27 mouse cellular contexts compared by ENCODE assay signal in the genomic region with DNA sequence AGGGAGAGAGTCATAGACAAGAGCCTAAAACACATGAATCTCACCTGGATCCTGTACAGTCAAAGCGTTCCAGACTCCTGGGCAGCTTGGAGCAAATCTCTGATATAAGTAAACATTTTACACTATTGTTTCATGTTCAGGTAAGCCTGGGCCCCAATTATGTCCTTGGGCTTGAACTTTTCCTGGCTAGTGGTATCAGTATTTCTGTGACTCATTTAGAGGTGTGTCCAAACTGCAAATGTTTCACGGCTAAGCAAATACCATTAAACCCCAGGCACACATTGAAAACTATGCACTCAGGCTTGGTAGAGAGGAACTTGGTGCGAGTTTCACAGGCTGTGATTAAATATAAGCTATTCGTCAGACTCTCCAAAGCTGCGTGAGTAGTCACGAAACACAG. TPM values are rescaled to one million over a fixed set of nuclear protein-coding genes. Genes with fewer than 3 reads are reported as not detected.
DNase-seq lines count a peak whose midpoint lies in the region; ATAC-seq and TF ChIP-seq lines count a peak whose summit lies in the region.
"Had no signal": no experiment of that assay in that cellular context is flagged by ENCODE, and none has a peak within 500 bp of the region (broad histone marks: within the 10 kb centered on the region; RNA-seq: fewer than 3 reads in every experiment).

No protein-coding gene starts in this region.

- no peak for TF ChIP-seq POLR2A in CH12.LX (IDR thresholded peaks at IDR 0.05; ENCODE audit: low read depth, low read length)

- no peak overlapping the region for H3K4me2 ChIP-seq in CH12.LX (ENCODE audit: insufficient read depth, low read depth, poor library complexity, severe bottlenecking)
- H3K4me2 ChIP-seq in stomach, embryonic 14.5 days (replicated peaks; ENCODE audit: low read depth, low read length), result no peak overlapping the region
- H3K4me2 ChIP-seq: embryonic facial prominence, embryonic 12.5 days; heart, embryonic 11.5 days; limb, embryonic 15.5 days; midbrain, embryonic 13.5 days had no signal

- TF ChIP-seq RAD21 in CH12.LX (IDR thresholded peaks at IDR 0.05; ENCODE audit: low read depth, low read length), result no peak

- no peak for ATAC-seq in Patski
- peak; percentile 80 for ATAC-seq in stomach, embryonic 14.5 days (ENCODE audit: insufficient number of reproducible peaks, insufficient read depth, low FRiP score, low read depth)
- ATAC-seq in megakaryocyte, adult 5-6 weeks (ENCODE audit: poor library complexity, severe bottlenecking), result no peak
- ATAC-seq: forebrain, embryonic 14.5 days; hindbrain, embryonic 16.5 days; midbrain, embryonic 13.5 days had no signal

- CTCF ChIA-PET in Patski (lab: Charles Lee), result interaction anchor here (1.8 to 5.4 kb wide), 2 partner anchors 13 to 623 kb away, joined by 7 to 20 read pairs; no protein-coding TSS in a partner anchor

- H3K36me3 ChIP-seq in CH12.LX (replicated peaks in 1 of 2; ENCODE audit: control insufficient read depth in 1 of 2, insufficient read depth in 1 of 2, low read length in 1 of 2), result no peaks in the 10 kb centered on the region
- no peaks in the 10 kb centered on the region for H3K36me3 ChIP-seq in stomach, embryonic 14.5 days (ENCODE audit: control insufficient read depth, insufficient read depth, low read length)
- H3K36me3 ChIP-seq: embryonic facial prominence, embryonic 12.5 days; limb, embryonic 15.5 days; midbrain, embryonic 13.5 days had no signal

- TF ChIP-seq EP300 in CH12.LX (IDR thresholded peaks at IDR 0.05; ENCODE audit: low read length), result 0 out of 2 replicates have a peak, but pooled peaks have one; percentile 30

- no peaks in the 10 kb centered on the region for H3K4me1 ChIP-seq in CH12.LX (ENCODE audit: control insufficient read depth in 1 of 2, insufficient read depth in 2 of 2)
- no peaks in the 10 kb centered on the region for H3K4me1 ChIP-seq in stomach, embryonic 14.5 days (ENCODE audit: control insufficient read depth, insufficient read depth, low read length)
- H3K4me1 ChIP-seq: embryonic facial prominence, embryonic 12.5 days had no signal

- no peak overlapping the region for H3K4me3 ChIP-seq in CH12.LX (replicated peaks in 1 of 3; ENCODE audit: low read depth in 2 of 3, low read length in 2 of 3, poor library complexity in 1 of 3)
- H3K4me3 ChIP-seq in stomach, embryonic 14.5 days (ENCODE audit: low read depth, low read length), result no peak overlapping the region
- H3K4me3 ChIP-seq: embryonic facial prominence, embryonic 12.5 days; gastrocnemius, adult 2 months; limb, embryonic 15.5 days; midbrain, embryonic 13.5 days had no signal

- H3K27ac ChIP-seq in CH12.LX (ENCODE audit: insufficient read depth, low read depth), result no peak overlapping the region
- peak overlapping the region; percentile 39; the same call in 1 of the 2 replicates for H3K27ac ChIP-seq in stomach, embryonic 14.5 days (ENCODE audit: low read length)
- H3K27ac ChIP-seq: embryonic facial prominence, embryonic 12.5 days; gastrocnemius, adult 2 months; kidney, postnatal 0 days; limb, embryonic 15.5 days; liver, embryonic 14.5 days; midbrain, embryonic 13.5 days had no signal

- dilution Hi-C loops in CH12.LX (cut with MboI; ENCODE audit: extremely low pct_ligation_motif_present, extremely low pct_unique_long_range_greater_than_20kb, low sequenced_read_pairs), result no loop called here

- H3K27me3 ChIP-seq in CH12.LX (replicated peaks) (no peaks in the 10 kb centered on the region), Patski (no peaks in the 10 kb centered on the region)
- H3K27me3 ChIP-seq in stomach, embryonic 14.5 days (ENCODE audit: control insufficient read depth, insufficient read depth, low read length), result no peaks in the 10 kb centered on the region
- H3K27me3 ChIP-seq: embryonic facial prominence, embryonic 12.5 days; limb, embryonic 15.5 days; midbrain, embryonic 13.5 days had no signal

- 36% methylated on average over 6 of the region's 6 CpGs for WGBS in large intestine, adult 2 months
- WGBS in stomach, embryonic 14.5 days, result 54% methylated on average over 6 of the region's 6 CpGs

- no peak for TF ChIP-seq CTCF in CH12.LX (conservative IDR thresholded peaks at IDR 0.05 in 1 of 2, IDR thresholded peaks at IDR 0.05 in 1 of 2; ENCODE audit: low read depth in 2 of 2, low read length in 2 of 2)
- no peak for TF ChIP-seq CTCF in Patski (IDR thresholded peaks at IDR 0.05)

- peak; percentile 20 for DNase-seq in CH12.LX (ENCODE audit: extremely low read depth)
- peak; percentile 27 for DNase-seq in Patski (ENCODE audit: low read depth, low spot score)
- peak; percentile 87 for DNase-seq in large intestine, adult 2 months (ENCODE audit: low read depth, low spot score)
- DNase-seq in adrenal gland, adult 8-10 months, result no peak
- DNase-seq in cerebellum, postnatal 4 days (ENCODE audit: low spot score in 2 of 2), result no peak
- DNase-seq: adrenal gland, adult 2 months; cerebellum, adult 11-12 months; cerebellum, postnatal 14 days; gastrocnemius, adult 2 months; kidney, adult 2 months; left cerebral cortex, postnatal 4 days; thymus, adult 18-20 months; thymus, postnatal 4 days had no signal

- H3K79me2 ChIP-seq in CH12.LX (replicated peaks; ENCODE audit: control insufficient read depth, extremely low read depth, insufficient read depth, poor library complexity, severe bottlenecking), result no peaks in the 10 kb centered on the region

- no peak overlapping the region for H3K9ac ChIP-seq in CH12.LX (ENCODE audit: insufficient read depth, low read depth)
- H3K9ac ChIP-seq in stomach, embryonic 14.5 days (replicated peaks; ENCODE audit: low read depth, low read length), result no peak overlapping the region
- H3K9ac ChIP-seq: embryonic facial prominence, embryonic 12.5 days; limb, embryonic 15.5 days; liver, embryonic 14.5 days; midbrain, embryonic 13.5 days had no signal

- H3K9me3 ChIP-seq in CH12.LX (replicated peaks; ENCODE audit: low read length), result no peaks in the 10 kb centered on the region
- no peaks in the 10 kb centered on the region for H3K9me3 ChIP-seq in stomach, embryonic 14.5 days (ENCODE audit: control insufficient read depth, low read depth, low read length)
- H3K9me3 ChIP-seq: embryonic facial prominence, embryonic 12.5 days; limb, embryonic 15.5 days; midbrain, embryonic 13.5 days had no signal

- in situ Hi-C loops in CH12.LX (cut with MboI; ENCODE audit: low pct_ligation_motif_present, low pct_unique_long_range_greater_than_20kb, low sequenced_read_pairs), result no loop called here
- in situ Hi-C loops in Patski (cut with MboI; ENCODE audit: low pct_unique_long_range_greater_than_20kb), result loop anchor here (5.0 to 10.0 kb wide), 3 partner anchors 179 to 457 kb away; no protein-coding TSS in a partner anchor

- POLR2A ChIA-PET in Patski (lab: Charles Lee), result interaction anchor here (0.7 kb wide), 1 partner anchor 134 kb away, joined by 4 read pairs; no protein-coding TSS in a partner anchor

TF ChIP-seq in CH12.LX, 34 proteins besides CTCF, POLR2A, EP300 and RAD21:
- TF ChIP-seq MEF2A (IDR thresholded peaks at IDR 0.05; ENCODE audit: borderline replicate concordance, low read depth, low read length) (0 out of 2 replicates have a peak, but pooled peaks have one; percentile 30), BHLHE40 (IDR thresholded peaks at IDR 0.05; ENCODE audit: low read depth, low read length) (peak; percentile 23; the same call in 1 of the 2 replicates), MAX (IDR thresholded peaks at IDR 0.05; ENCODE audit: low read length) (no peak)

RNA-seq across cellular contexts. Expression of gene Sema3c, which starts 2.5 kb away (rescaled TPM):
- total RNA-seq in CH12.LX (2012; rRNA removed) (not detected in 2 replicates), CH12.LX (2014; rRNA removed) (not detected in 2 replicates)
- polyA plus RNA-seq in CH12.LX (2012; ENCODE audit: insufficient read length, low read depth) (not detected in 2 replicates), Patski (2021) (36.4 TPM)
- 1.9 and 2.6 TPM in 2 replicates for polyA plus RNA-seq in large intestine, adult 2 months (2012; rRNA removed)
- polyA plus RNA-seq in stomach, embryonic 14.5 days (2014; fragmentation: Nextera tagmentation; extraction: Ambion mirVana), result 72.0 and 74.7 TPM in 2 replicates
- 10 to 100 TPM in 2 of 4 experiments, 1 to 10 TPM in 2; 5.0 to 12.5 (median 9.1) TPM for total RNA-seq in adrenal gland, adult 8-10 months (2022)
- total RNA-seq in megakaryocyte, adult 5-6 weeks (2015), result not detected in 2 replicates
- not detected in 2 replicates for total RNA-seq in megakaryocyte, adult 5-6 weeks (2017)
- total RNA-seq: granulocyte monocyte progenitor cell, adult 5-6 weeks; hematopoietic stem cell, adult 5-6 weeks; monocyte, adult 5-6 weeks; neutrophil, adult 5-6 weeks had no signal

Comparison
In these comparisons a context has a peak if more than half of its experiments do, and no peak if none do; other contexts are left out.
1. DNase-seq: peak in CH12.LX (single experiment), Patski (single experiment) and large intestine, adult 2 months (single experiment); none in adrenal gland, adult 8-10 months (single experiment) and cerebellum, postnatal 4 days (0 of 2).
2. RNA of gene Sema3c, which starts 2.5 kb away (polyA plus RNA-seq): 72.0 to 74.7 TPM in stomach, embryonic 14.5 days and 36.4 TPM in Patski (single experiment); 1.9 to 2.6 TPM in large intestine, adult 2 months and not detected in CH12.LX; every median in the first group is over 10 times any median in the second.